Comparison of ENCODE assay signal across 24 mouse cellular contexts in the genomic region with DNA sequence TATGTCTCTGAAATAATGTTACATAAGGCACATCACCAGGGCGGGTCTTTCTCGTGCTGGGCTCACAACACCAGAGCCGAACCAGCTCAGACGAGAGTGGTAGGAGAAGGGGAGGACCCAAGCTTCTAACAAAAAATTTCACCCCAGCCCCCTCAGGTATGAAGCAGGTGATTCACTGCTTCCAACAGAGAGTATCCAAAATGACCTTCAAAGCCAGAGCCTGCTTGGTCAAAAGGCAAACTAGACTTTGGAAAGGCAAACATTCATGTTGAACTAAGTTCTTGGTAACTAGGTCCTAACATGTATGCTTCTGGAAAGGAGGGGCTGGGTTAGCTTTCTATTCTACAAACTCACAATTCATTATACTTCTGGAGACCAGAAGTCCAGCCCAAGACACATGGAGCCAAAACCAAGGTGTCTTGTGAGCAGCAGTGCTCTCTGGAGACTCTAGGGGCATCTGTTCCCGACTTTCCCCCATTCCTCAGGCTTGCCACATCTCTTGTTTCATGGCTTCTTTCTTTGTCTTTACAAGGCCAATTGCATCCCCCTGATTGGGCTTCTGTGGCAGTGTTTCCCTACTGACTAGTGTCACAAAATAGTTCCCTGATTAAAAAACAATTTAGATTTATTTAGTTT. TPM values are rescaled to one million over a fixed set of nuclear protein-coding genes. Genes with fewer than 3 reads are reported as not detected.
DNase-seq lines count a peak whose midpoint lies in the region; ATAC-seq and TF ChIP-seq lines count a peak whose summit lies in the region.
"Had no signal": no experiment of that assay in that cellular context is flagged by ENCODE, and none has a peak within 500 bp of the region (broad histone marks: within the 10 kb centered on the region; RNA-seq: fewer than 3 reads in every experiment).

No protein-coding gene starts in this region.

- H3K4me3 ChIP-seq in kidney, adult 2 months (ENCODE audit: insufficient read depth, low read depth, low read length), result no peak overlapping the region
- no peak overlapping the region for H3K4me3 ChIP-seq in liver, embryonic 16.5 days (ENCODE audit: low read depth, low read length)
- H3K4me3 ChIP-seq: embryonic facial prominence, embryonic 12.5 days; intestine, embryonic 15.5 days; limb, embryonic 13.5 days; neural tube, embryonic 15.5 days had no signal

- no peaks in the 10 kb centered on the region for H3K36me3 ChIP-seq in kidney, adult 2 months (ENCODE audit: control insufficient read depth, insufficient read depth, low read length)
- no peaks in the 10 kb centered on the region for H3K36me3 ChIP-seq in liver, embryonic 16.5 days (ENCODE audit: control insufficient read depth, insufficient read depth)
- H3K36me3 ChIP-seq: embryonic facial prominence, embryonic 12.5 days; intestine, embryonic 15.5 days; limb, embryonic 13.5 days; neural tube, embryonic 15.5 days had no signal

- H3K4me2 ChIP-seq in liver, embryonic 16.5 days (ENCODE audit: low read depth, low read length), result peak overlapping the region; percentile 26
- H3K4me2 ChIP-seq: embryonic facial prominence, embryonic 12.5 days; intestine, embryonic 15.5 days; limb, embryonic 13.5 days; neural tube, embryonic 15.5 days had no signal

- ATAC-seq in liver, embryonic 16.5 days (ENCODE audit: low read depth), result peak; percentile 63
- no peak for ATAC-seq in megakaryocyte, adult 5-6 weeks (ENCODE audit: poor library complexity, severe bottlenecking)
- ATAC-seq: intestine, embryonic 15.5 days had no signal

- peak; percentile 26; the same call in 1 of the 2 replicates for TF ChIP-seq CTCF in kidney, adult 2 months (conservative IDR thresholded peaks at IDR 0.05; ENCODE audit: insufficient read depth, insufficient read length, low read depth, low read length)

- 76% methylated on average over 5 of the region's 5 CpGs for WGBS in kidney, adult 2 months
- WGBS in liver, embryonic 16.5 days (ENCODE audit: insufficient replicate concordance), result 53% methylated on average over 5 of the region's 5 CpGs

- H3K27ac ChIP-seq in kidney, adult 2 months (ENCODE audit: insufficient read depth, low read depth, low read length), result no peak overlapping the region
- peak overlapping the region; percentile 81 for H3K27ac ChIP-seq in liver, embryonic 16.5 days (ENCODE audit: low read length)
- H3K27ac ChIP-seq: embryonic facial prominence, embryonic 12.5 days; intestine, embryonic 15.5 days; limb, embryonic 13.5 days; neural tube, embryonic 15.5 days had no signal

- H3K9ac ChIP-seq in liver, embryonic 16.5 days (ENCODE audit: low read depth, low read length), result no peak overlapping the region
- H3K9ac ChIP-seq: embryonic facial prominence, embryonic 12.5 days; intestine, embryonic 15.5 days; limb, embryonic 13.5 days; neural tube, embryonic 15.5 days had no signal

- no peak for DNase-seq in kidney, adult 2 months
- no peak for DNase-seq in kidney, postnatal 4 days
- DNase-seq in ES-CJ7 (ENCODE audit: low read depth, low spot score), result peak; percentile 30
- DNase-seq in ZHBTc4 (ENCODE audit: low read depth, low spot score), result peak; percentile 34
- DNase-seq in adrenal gland, postnatal 36 days, result no peak
- DNase-seq in heart, adult 18-20 months, result no peak
- DNase-seq: adrenal gland, postnatal 25 days; cerebellum, postnatal 36 days; gastrocnemius, postnatal 10 days; kidney, postnatal 25 days; layer of hippocampus, postnatal 36 days; right cerebral cortex, adult 18-20 months; spleen, adult 18-20 months; thymus, postnatal 14 days had no signal

- no peaks in the 10 kb centered on the region for H3K27me3 ChIP-seq in kidney, adult 2 months (replicated peaks; ENCODE audit: control insufficient read depth, insufficient read depth, low read length)
- H3K27me3 ChIP-seq in liver, embryonic 16.5 days (ENCODE audit: control insufficient read depth, insufficient read depth, low read depth, low read length), result no peaks in the 10 kb centered on the region
- H3K27me3 ChIP-seq: embryonic facial prominence, embryonic 12.5 days; intestine, embryonic 15.5 days; limb, embryonic 13.5 days; neural tube, embryonic 15.5 days had no signal

- H3K9me3 ChIP-seq in liver, embryonic 16.5 days (replicated peaks; ENCODE audit: control insufficient read depth, low read length), result no peaks in the 10 kb centered on the region
- H3K9me3 ChIP-seq: embryonic facial prominence, embryonic 12.5 days; intestine, embryonic 15.5 days; limb, embryonic 13.5 days; neural tube, embryonic 15.5 days had no signal

- TF ChIP-seq POLR2A in kidney, adult 2 months (IDR thresholded peaks at IDR 0.05; ENCODE audit: low read depth, low read length), result no peak

- 0 out of 2 replicates have a peak, but pooled peaks cover 5% of the 10 kb centered on the region for H3K4me1 ChIP-seq in kidney, adult 2 months (ENCODE audit: control insufficient read depth, insufficient read depth, low read length)
- peaks cover 17% of the 10 kb centered on the region for H3K4me1 ChIP-seq in liver, embryonic 16.5 days (ENCODE audit: control insufficient read depth, low read depth, low read length)
- H3K4me1 ChIP-seq: embryonic facial prominence, embryonic 12.5 days; intestine, embryonic 15.5 days; limb, embryonic 13.5 days; neural tube, embryonic 15.5 days had no signal

RNA-seq across cellular contexts. Expression of a gene that starts 6.0 kb away (rescaled TPM):
- 577 and 854 TPM in 2 replicates for polyA plus RNA-seq in kidney, adult 2 months (2012; rRNA removed)
- 426 and 495 TPM in 2 replicates for polyA plus RNA-seq in liver, embryonic 16.5 days (2015; fragmentation: Nextera tagmentation; extraction: Ambion mirVana)
- total RNA-seq in megakaryocyte, adult 5-6 weeks (2015), result 5,498 and 5,622 TPM in 2 replicates
- total RNA-seq in megakaryocyte, adult 5-6 weeks (2017), result 2,725 and 3,039 TPM in 2 replicates
- total RNA-seq in adrenal gland, postnatal 36 days (2021), result 100 to 1,000 TPM; 632 to 981 TPM
- 100 to 1,000 TPM; 297 to 515 TPM for total RNA-seq in heart, adult 18-20 months (2021)

RNA-seq across cellular contexts. Expression of a gene that starts 19.1 kb away (rescaled TPM):
- 0.12 TPM in 1 of 2 replicates, not detected in the other for polyA plus RNA-seq in kidney, adult 2 months (2012; rRNA removed)
- polyA plus RNA-seq in liver, embryonic 16.5 days (2015; fragmentation: Nextera tagmentation; extraction: Ambion mirVana), result 0.05 and 0.07 TPM in 2 replicates
- not detected in 2 replicates for total RNA-seq in megakaryocyte, adult 5-6 weeks (2015)
- total RNA-seq in megakaryocyte, adult 5-6 weeks (2017), result 0.33 TPM in 1 of 2 replicates, not detected in the other
- under 1 TPM; 0.16 to 0.17 TPM for total RNA-seq in adrenal gland, postnatal 36 days (2021)
- not detected for total RNA-seq in heart, adult 18-20 months (2021)
- total RNA-seq: adrenal gland, postnatal 25 days; gastrocnemius, postnatal 10 days; hematopoietic stem cell, adult 5-6 weeks; layer of hippocampus, postnatal 36 days; MEL had no signal
- polyA plus RNA-seq: embryonic facial prominence, embryonic 12.5 days; intestine, embryonic 15.5 days; limb, embryonic 13.5 days; neural tube, embryonic 15.5 days had no signal

RNA-seq across cellular contexts. Expression of a gene that starts 23.3 kb away (rescaled TPM):
- 6.6 and 7.4 TPM in 2 replicates for polyA plus RNA-seq in kidney, adult 2 months (2012; rRNA removed)
- 3.2 and 3.5 TPM in 2 replicates for polyA plus RNA-seq in liver, embryonic 16.5 days (2015; fragmentation: Nextera tagmentation; extraction: Ambion mirVana)
- total RNA-seq in megakaryocyte, adult 5-6 weeks (2015), result 11.2 TPM in 2 replicates
- 14.8 and 15.3 TPM in 2 replicates for total RNA-seq in megakaryocyte, adult 5-6 weeks (2017)
- 10 to 100 TPM; 18.4 to 20.5 TPM for total RNA-seq in adrenal gland, postnatal 36 days (2021)
- total RNA-seq in heart, adult 18-20 months (2021), result 10 to 100 TPM; 10.7 to 13.1 TPM

RNA-seq across cellular contexts. Expression of a gene that starts 44.5 kb away (rescaled TPM):
- 0.04 TPM in 1 of 2 replicates, not detected in the other for polyA plus RNA-seq in kidney, adult 2 months (2012; rRNA removed)
- polyA plus RNA-seq in liver, embryonic 16.5 days (2015; fragmentation: Nextera tagmentation; extraction: Ambion mirVana), result 0.04 and 0.07 TPM in 2 replicates
- total RNA-seq in megakaryocyte, adult 5-6 weeks (2015), result not detected in 2 replicates
- total RNA-seq in megakaryocyte, adult 5-6 weeks (2017), result not detected in 2 replicates
- not detected for total RNA-seq in adrenal gland, postnatal 36 days (2021)
- total RNA-seq in heart, adult 18-20 months (2021), result not detected
- total RNA-seq: adrenal gland, postnatal 25 days; gastrocnemius, postnatal 10 days; hematopoietic stem cell, adult 5-6 weeks had no signal
- polyA plus RNA-seq: embryonic facial prominence, embryonic 12.5 days; heart, embryonic 14.5 days; intestine, embryonic 15.5 days; limb, embryonic 13.5 days; neural tube, embryonic 15.5 days; stomach, embryonic 16.5 days had no signal

RNA-seq across cellular contexts. Expression of a gene that starts 44.6 kb away (rescaled TPM):
- polyA plus RNA-seq in kidney, adult 2 months (2012; rRNA removed), result not detected in 2 replicates
- not detected in 2 replicates for polyA plus RNA-seq in liver, embryonic 16.5 days (2015; fragmentation: Nextera tagmentation; extraction: Ambion mirVana)
- total RNA-seq in megakaryocyte, adult 5-6 weeks (2015), result not detected in 2 replicates
- total RNA-seq in megakaryocyte, adult 5-6 weeks (2017), result not detected in 2 replicates
- not detected for total RNA-seq in adrenal gland, postnatal 36 days (2021)
- not detected for total RNA-seq in heart, adult 18-20 months (2021)
- total RNA-seq: adrenal gland, postnatal 25 days; gastrocnemius, postnatal 10 days; hematopoietic stem cell, adult 5-6 weeks; layer of hippocampus, postnatal 36 days; MEL had no signal
- polyA plus RNA-seq: embryonic facial prominence, embryonic 12.5 days; heart, embryonic 14.5 days; intestine, embryonic 15.5 days; limb, embryonic 13.5 days; neural tube, embryonic 15.5 days; stomach, embryonic 16.5 days had no signal

Comparison
In these comparisons a context has a peak if more than half of its experiments do, and no peak if none do; other contexts are left out.
1. DNase-seq: peak in ES-CJ7 (single experiment) and ZHBTc4 (single experiment); none in kidney, adult 2 months (single experiment), kidney, postnatal 4 days (0 of 2), adrenal gland, postnatal 36 days (0 of 2) and heart, adult 18-20 months (0 of 2).